Mouse (Mus musculus): Measurements from ENCODE around the gene Atpaf2. TPM values are rescaled to one million over a fixed set of nuclear protein-coding genes. Genes with fewer than 3 reads are reported as not detected.

The Atpaf2 gene
- polyA plus RNA-seq, 1 experiment from 2014 or later = 45.9 TPM

Other genes with a start within 250 kb of the Atpaf2 start
- 42.5 and 44.8 TPM in 2 replicates for gene Srebf1, start 195.9 kb downstream of the Atpaf2 start, polyA plus RNA-seq (2015; fragmentation: Nextera tagmentation; extraction: Ambion mirVana)
- 69.2 and 79.3 TPM in 2 replicates for gene Tom1l2, start 65.6 kb downstream of the Atpaf2 start, polyA plus RNA-seq (2015; fragmentation: Nextera tagmentation; extraction: Ambion mirVana)
- gene Drc3, start 65.1 kb downstream of the Atpaf2 start, polyA plus RNA-seq (2015; fragmentation: Nextera tagmentation; extraction: Ambion mirVana) = 6.0 and 7.8 TPM in 2 replicates
- 22.2 and 24.7 TPM in 2 replicates for gene Gid4, start 1.3 kb downstream of the Atpaf2 start, polyA plus RNA-seq (2015; fragmentation: Nextera tagmentation; extraction: Ambion mirVana)
- 100 and 101 TPM in 2 replicates for gene Drg2, start 36.1 kb upstream of the Atpaf2 start, polyA plus RNA-seq (2015; fragmentation: Nextera tagmentation; extraction: Ambion mirVana)
- 0.26 and 0.40 TPM in 2 replicates for gene Myo15, start 50.9 kb upstream of the Atpaf2 start, polyA plus RNA-seq (2015; fragmentation: Nextera tagmentation; extraction: Ambion mirVana)
- 16.5 and 20.2 TPM in 2 replicates for gene Alkbh5, start 117.9 kb upstream of the Atpaf2 start, polyA plus RNA-seq (2015; fragmentation: Nextera tagmentation; extraction: Ambion mirVana)

Measured in hindbrain, embryonic 16.5 days (tissue).